Mouse (Mus musculus) bone marrow macrophage, adult 2 months (primary cell): ENCODE data around the gene Dbi. TPM values are rescaled to one million over a fixed set of nuclear protein-coding genes. Genes with fewer than 3 reads are reported as not detected.

Source experiments
- H3K27ac ChIP-seq: 2 replicates; pipeline ENCODE4 v1.5.1; 2012; ENCODE audit warnings: low read depth, low read length; ENCODE audit not compliant: insufficient read depth
- H3K4me1 ChIP-seq: 2 replicates; pipeline ENCODE4 v1.6.1; 2012; ENCODE audit warnings: low read length; ENCODE audit not compliant: control insufficient read depth, insufficient read depth
- H3K4me3 ChIP-seq: 2 replicates; pipeline ENCODE4 v1.5.1; 2012; ENCODE audit warnings: mild to moderate bottlenecking, low read length, moderate library complexity; ENCODE audit not compliant: insufficient read depth
- CTCF ChIP-seq: IDR thresholded peaks from 2 replicates; pipeline ENCODE4 v1.5.1; 2012; ENCODE audit warnings: low read depth, mild to moderate bottlenecking, low read length, moderate library complexity
- POLR2A ChIP-seq: IDR thresholded peaks from 2 replicates; pipeline ENCODE4 v1.6.1; 2012; ENCODE audit warnings: mild to moderate bottlenecking, low read depth, low read length, borderline replicate concordance
- polyA plus RNA-seq: library from polyadenylated mRNA; stranded (reverse); fragments of >200 nt; gene quantifications from 2 replicates; pipeline ENCODE4 v1.2.4, GENCODE M21; 2012; ENCODE audit not compliant: missing spikeins, insufficient read depth, insufficient read length

Dbi gene
- polyA plus RNA-seq, 1 experiment: 259 TPM

DNA sequence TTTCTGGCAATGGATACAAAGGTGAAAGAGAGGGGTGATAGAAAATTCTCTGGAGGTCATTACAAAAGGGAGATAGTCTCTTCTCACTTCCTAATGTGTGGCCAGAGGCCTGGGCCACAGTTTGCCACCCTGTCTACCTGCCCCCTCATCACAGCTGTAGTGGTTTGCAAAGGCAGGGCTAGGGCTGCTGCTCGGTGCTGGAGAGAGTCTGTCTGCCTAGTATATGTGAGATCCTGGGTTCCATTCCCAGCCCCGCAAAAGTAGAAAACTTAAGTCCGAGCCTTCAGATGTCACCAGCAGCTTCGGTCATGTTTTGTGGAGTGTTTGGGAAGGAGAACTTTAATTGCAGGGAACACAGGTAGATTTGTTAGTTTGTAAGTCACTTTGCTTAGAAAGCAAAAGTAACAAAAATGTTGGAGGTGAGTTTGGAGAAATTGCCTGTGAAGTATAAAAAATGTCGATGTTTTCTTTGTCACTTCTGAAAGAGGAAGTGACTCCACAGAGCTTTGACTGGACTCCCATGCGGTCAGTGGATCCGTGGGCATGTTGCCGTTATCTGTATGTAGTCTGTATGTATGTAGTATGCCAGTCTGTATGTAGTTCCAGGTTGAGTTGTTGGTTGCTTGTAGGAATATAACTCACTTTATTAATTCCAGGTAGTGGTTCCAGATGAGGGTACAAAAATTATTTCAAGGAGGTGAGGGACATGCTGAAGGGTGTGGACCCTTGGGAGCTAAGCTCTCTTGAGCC, 1.9 kb upstream of the Dbi start:
- H3K4me3 ChIP-seq: peak overlapping the region; percentile 66; the same call in 1 of the 2 replicates
- peaks cover 34% of the 10 kb centered on the region for H3K4me1 ChIP-seq
- peak overlapping the region; percentile 81 for H3K27ac ChIP-seq
- no peak for TF ChIP-seq POLR2A

- TF ChIP-seq CTCF: no peak
- no peak for TF ChIP-seq POLR2A
- Histone ChIP-seq H3K27ac (peak overlapping the region; percentile 81), H3K4me3 (peak overlapping the region; percentile 66), H3K4me1 (peaks cover 34% of the 10 kb centered on the region)
These were observed 1.2 kb upstream of the Dbi start for GRCm38 (mm10) chr1:120121930-120122530.

DNA sequence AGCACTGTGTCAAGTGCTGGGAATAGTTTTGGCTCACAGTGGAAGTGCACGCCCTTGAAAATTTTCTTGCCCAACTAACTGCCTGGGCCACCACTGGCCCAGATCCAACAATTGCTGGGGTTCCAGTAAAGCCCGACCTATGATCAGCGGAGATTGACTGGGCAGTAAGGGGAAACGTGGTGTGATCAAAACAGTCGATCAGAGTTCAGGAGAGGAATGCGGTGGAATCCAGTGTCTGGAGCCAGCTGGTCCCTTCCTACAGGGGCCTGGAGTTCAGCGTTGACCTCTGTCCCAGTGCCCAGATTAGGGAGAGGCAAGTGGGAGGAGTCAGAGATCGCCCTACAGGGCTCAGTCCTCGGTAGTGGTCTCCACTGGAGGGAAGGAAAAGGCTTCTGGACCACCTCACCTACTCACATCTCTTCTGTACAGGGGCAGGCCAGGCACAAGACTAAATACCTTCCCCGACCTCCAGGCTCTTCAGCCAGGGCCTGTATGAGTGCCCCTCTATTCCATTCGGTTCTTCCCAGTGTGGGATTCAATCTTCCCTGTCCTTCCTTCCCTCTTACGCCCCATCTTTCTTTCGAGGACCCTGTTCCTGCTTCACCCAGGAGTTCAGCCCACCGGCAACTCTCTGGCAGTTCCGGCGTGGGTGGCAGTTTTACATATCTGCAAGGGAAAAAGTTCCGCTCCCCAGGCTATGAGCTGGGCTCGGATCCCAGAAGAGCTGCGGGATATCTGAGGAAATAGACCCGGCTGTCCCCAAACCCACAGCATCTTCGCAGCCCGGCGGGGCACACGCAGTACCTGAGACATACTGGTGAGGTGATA, 523 bp downstream of the Dbi start:
- H3K4me3 ChIP-seq: peak overlapping the region; percentile 81
- no peak for TF ChIP-seq CTCF
- TF ChIP-seq POLR2A: no peak
- H3K4me1 ChIP-seq: peaks cover 34% of the 10 kb centered on the region
- peak overlapping the region; percentile 82 for H3K27ac ChIP-seq

DNA sequence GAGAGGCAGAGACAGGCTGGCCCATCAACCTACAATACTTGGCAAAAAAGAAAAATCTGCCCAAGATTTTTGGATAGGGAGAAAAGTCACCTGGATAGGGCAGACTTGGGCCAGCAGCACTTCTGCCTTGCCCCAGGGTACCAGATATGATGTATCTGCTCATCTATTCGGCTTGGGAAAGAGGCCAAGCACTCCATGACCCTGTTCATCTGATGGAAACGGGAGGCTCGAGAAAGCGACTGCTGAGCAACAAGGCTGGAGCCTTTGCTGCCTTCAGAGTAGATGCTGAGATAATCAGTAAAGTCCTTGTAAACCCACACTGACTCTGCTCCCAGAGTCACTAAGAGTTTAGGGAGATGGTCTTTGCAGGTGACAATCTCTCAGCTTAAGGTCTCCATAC, 1.5 kb downstream of the Dbi start:
- no peak overlapping the region for H3K27ac ChIP-seq
- peak overlapping the region; percentile 81 for H3K4me3 ChIP-seq
- TF ChIP-seq POLR2A (no peak), CTCF (no peak)
- H3K4me1 ChIP-seq: peaks cover 34% of the 10 kb centered on the region

- Histone ChIP-seq H3K4me1 (peaks cover 34% of the 10 kb centered on the region), H3K4me3 (0 out of 2 replicates have a peak overlapping the region, but pooled peaks have one; percentile 3), H3K27ac (no peak overlapping the region)
These were observed 2.0 kb downstream of the Dbi start for GRCm38 (mm10) chr1:120118854-120119253.

GRCm38 (mm10) chr1:120116106-120116505, 4.8 kb downstream of the Dbi start:
- no peak for TF ChIP-seq POLR2A
- H3K4me3 ChIP-seq: no peak overlapping the region
- H3K27ac ChIP-seq: no peak overlapping the region
- peaks cover 26% of the 10 kb centered on the region for H3K4me1 ChIP-seq

More at GRCm38 (mm10) chr1:120118854-120119253, 2.0 kb downstream of the Dbi start:
- TF ChIP-seq POLR2A (no peak), CTCF (no peak)

GRCm38 (mm10) chr1:120115671-120116081, 5.2 kb downstream of the Dbi start:
- TF ChIP-seq CTCF (no peak), POLR2A (no peak)
- Histone ChIP-seq H3K27ac (no peak overlapping the region), H3K4me1 (peaks cover 26% of the 10 kb centered on the region), H3K4me3 (no peak overlapping the region)

DNA sequence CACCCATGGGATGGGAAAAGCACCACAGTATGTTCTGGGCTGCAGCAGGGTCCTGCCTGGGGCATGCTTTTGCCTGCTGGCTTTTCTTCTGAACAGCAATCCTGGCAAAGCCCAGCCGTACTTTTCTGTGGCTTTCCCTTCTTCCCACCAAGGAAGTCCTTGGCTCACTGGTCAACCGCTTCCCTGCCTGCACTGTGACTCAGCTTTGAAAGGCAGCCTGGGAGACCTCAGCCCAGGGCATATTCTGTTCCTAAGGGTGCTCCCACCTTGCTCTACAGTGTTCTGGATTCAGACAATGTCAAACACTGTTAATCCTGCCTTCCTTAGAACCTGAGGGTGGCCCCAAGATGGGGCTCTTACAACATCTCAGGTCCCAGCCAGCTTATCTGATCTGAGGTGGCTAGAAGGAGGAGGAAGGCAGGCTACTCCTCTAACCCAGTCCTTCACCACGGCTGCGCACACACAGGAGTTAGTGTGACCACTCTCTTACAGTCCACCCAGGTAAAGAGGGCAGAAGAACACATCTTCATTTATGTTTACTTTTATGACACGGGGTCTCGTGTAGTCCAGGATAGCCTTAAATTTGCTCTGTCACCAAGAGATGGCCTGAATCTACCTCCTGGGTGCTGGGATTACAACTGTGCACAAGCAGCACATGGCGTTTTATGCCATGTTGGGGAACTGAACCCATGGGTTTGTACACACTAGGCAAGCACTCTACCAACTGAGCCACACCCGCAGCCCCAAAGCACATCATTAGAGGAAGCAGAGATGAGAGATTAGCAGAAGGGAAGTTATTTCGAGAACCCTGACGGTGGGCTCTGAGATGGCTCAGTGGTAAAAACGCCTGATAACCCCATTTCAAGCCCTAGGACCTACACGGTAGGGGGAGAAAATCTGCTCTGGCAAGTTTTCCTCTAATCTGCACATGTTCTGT, 8.4 kb downstream of the Dbi start:
- Histone ChIP-seq H3K4me1 (peaks cover 9% of the 10 kb centered on the region), H3K27ac (no peak overlapping the region), H3K4me3 (no peak overlapping the region)
- TF ChIP-seq CTCF (no peak), POLR2A (no peak)

DNA sequence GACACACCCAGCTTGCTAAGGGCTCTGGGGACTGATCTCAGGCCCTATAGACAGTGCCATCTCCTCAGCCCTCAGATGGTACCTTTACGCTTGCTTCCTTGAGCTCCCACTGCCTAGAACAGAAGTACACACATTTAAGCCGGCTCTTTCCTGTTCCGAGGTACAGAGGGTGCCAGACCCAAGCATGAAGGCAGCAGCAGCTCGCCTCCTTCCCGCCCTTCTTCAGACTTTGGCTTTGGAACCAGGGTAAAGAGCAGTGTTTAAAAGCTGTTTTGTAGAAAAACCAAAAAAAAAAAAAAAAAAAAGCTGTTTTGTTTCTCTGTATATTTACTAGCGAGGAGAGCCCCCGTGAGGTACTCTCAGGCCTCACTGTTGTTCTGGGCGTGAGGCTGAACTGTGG, 9.1 kb downstream of the Dbi start:
- H3K4me3 ChIP-seq: no peak overlapping the region
- H3K27ac ChIP-seq: no peak overlapping the region
- TF ChIP-seq CTCF (no peak), POLR2A (no peak)
- H3K4me1 ChIP-seq: peaks cover 9% of the 10 kb centered on the region
